Mouse (Mus musculus) ES-E14 (cell line): ENCODE measurements around the gene Oxtr. TPM values are rescaled to one million over a fixed set of nuclear protein-coding genes. Genes with fewer than 3 reads are reported as not detected.
A peak's percentile ranks its signal among the peaks of the same experiment; 100 is the strongest.

Source experiments
- DNase-seq: peaks from one replicate; pipeline ENCODE4 v3.0.0-alpha.2; 2013; ENCODE audit warnings: low read depth, low spot score
- H3K27ac ChIP-seq: 2 replicates; pipeline ENCODE4 v1.5.1; 2012; ENCODE audit warnings: low read depth, mild to moderate bottlenecking, low read length, moderate library complexity, mixed read lengths; ENCODE audit not compliant: poor library complexity, insufficient read depth, severe bottlenecking
- H3K36me3 ChIP-seq: 2 replicates; pipeline ENCODE4 v1.6.1; 2012; ENCODE audit warnings: mild to moderate bottlenecking, low read length, moderate library complexity, mixed read lengths; ENCODE audit not compliant: control insufficient read depth, poor library complexity, insufficient read depth, severe bottlenecking
- H3K4me1 ChIP-seq, 2 experiments: fragments of 150-350 bp in 1 of 2; sonication (generic) in 1 of 2; 2 replicates each; pipeline ENCODE4 v1.6.1; 2012; ENCODE audit warnings: low read length in 2 of 2, mild to moderate bottlenecking in 1 of 2, mixed read lengths in 1 of 2; ENCODE audit not compliant: control insufficient read depth in 2 of 2, insufficient read depth in 2 of 2, poor library complexity in 1 of 2
- H3K4me3 ChIP-seq, 2 experiments: fragments of 150-350 bp in 1 of 2; sonication (generic) in 1 of 2; 2 replicates each; pipeline ENCODE4 v1.5.1; 2012; ENCODE audit warnings: low read length in 2 of 2, low read depth in 1 of 2, mild to moderate bottlenecking in 1 of 2, mixed read lengths in 1 of 2; ENCODE audit not compliant: insufficient read depth in 1 of 2, poor library complexity in 1 of 2, severe bottlenecking in 1 of 2
- H3K9ac ChIP-seq: 2 replicates; pipeline ENCODE4 v1.6.1; 2012; ENCODE audit warnings: low read depth, mild to moderate bottlenecking, low read length, mixed read lengths; ENCODE audit not compliant: poor library complexity, insufficient read depth, severe bottlenecking
- H3K9me3 ChIP-seq: fragments of 150-350 bp; sonication (generic); 2 replicates; pipeline ENCODE4 v1.6.1; 2012; ENCODE audit warnings: low read depth, mild to moderate bottlenecking, low read length; ENCODE audit not compliant: control insufficient read depth, insufficient read depth
- CHD2 ChIP-seq: IDR thresholded peaks from 2 replicates; pipeline ENCODE4 v1.6.1; 2014; ENCODE audit warnings: mild to moderate bottlenecking, low read depth, low read length, inconsistent platforms
- HCFC1 ChIP-seq: IDR thresholded peaks from 2 replicates; pipeline ENCODE4 v1.6.1; 2012; ENCODE audit warnings: low read length, inconsistent platforms, borderline replicate concordance; ENCODE audit not compliant: insufficient read depth
- MAFK ChIP-seq: IDR thresholded peaks from 2 replicates; pipeline ENCODE4 v1.6.1; 2014; ENCODE audit warnings: mild to moderate bottlenecking, low read depth, low read length, inconsistent platforms; ENCODE audit not compliant: insufficient read depth
- ZC3H11A ChIP-seq: IDR thresholded peaks from 2 replicates; pipeline ENCODE4 v1.6.1; 2012; ENCODE audit warnings: low read depth, mild to moderate bottlenecking, inconsistent platforms, low read length, borderline replicate concordance
- ZNF384 ChIP-seq: IDR thresholded peaks from 2 replicates; pipeline ENCODE4 v1.6.1; 2012; ENCODE audit warnings: low read depth, low read length, inconsistent platforms
- in situ Hi-C, 2 experiments: fragments of 600-800 bp; cut with MboI; formaldehyde crosslinking; loops; one replicate each; pipeline ENCODE4 v1.15.1; 2025; ENCODE audit warnings: low sequenced_read_pairs in 2 of 2, inconsistent platforms in 1 of 2; ENCODE audit not compliant: unreplicated experiment in 2 of 2
- total RNA-seq: library from RNA; depleted of rRNA; stranded (reverse); fragments of 300-350 nt; gene quantifications from 2 replicates; pipeline ENCODE4 v1.2.3, GENCODE M21; 2012; rRNA removed

Oxtr gene
- 0.04 and 0.11 TPM in 2 replicates for total RNA-seq

DNA sequence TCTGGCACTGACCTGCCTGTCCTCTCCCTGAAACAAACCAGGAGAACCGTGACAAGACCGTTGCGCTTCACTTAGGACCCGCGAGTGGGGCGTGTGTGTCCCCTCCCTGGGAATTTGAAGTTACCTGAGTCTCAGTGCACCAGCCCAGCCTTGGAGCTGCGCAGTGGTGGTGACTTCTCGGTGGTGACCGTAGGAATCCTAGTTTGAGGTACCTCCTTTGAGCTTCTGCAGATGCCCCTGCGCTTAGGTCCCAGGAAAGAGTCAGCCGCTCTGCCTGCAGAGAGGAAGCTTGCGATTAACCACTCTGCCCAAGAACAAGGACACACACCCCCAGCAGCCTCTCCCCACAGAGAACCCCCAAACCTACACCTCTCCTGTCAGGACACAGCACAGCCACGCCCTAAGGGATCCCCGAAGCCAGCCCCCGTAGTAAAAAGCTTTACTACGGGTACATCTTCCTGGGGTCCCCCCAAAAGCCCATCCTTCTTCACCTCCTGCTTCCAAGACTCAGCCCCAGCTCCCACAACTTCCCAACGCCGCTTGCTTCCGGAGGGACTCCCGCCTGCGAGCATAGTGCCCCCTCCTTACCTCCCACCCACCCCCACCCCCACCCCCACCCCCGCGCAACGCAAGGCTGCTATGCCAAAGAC lies at the start of gene Oxtr:
Oxtr (minus strand) TSS at position 34 of the 650 bp plus-strand sequence.
- peak within 1 kb of the TSS; percentile 48 to 52 for H3K4me3 ChIP-seq
- DNase-seq, result no peak
- in situ Hi-C loops, result no loop called here
- peaks cover 0 to 7% of the 10 kb centered on the region in 2 experiments; a peak in 1 of 4 replicates for H3K4me1 ChIP-seq
- TF ChIP-seq HCFC1 (no peak), ZNF384 (no peak), CHD2 (no peak)
- H3K36me3 ChIP-seq, result no peaks in the 10 kb centered on the region
- H3K9ac ChIP-seq, result no peak within 1 kb of the TSS; the same call in 1 of the 2 replicates
- no peak within 1 kb of the TSS for H3K27ac ChIP-seq
- no peaks in the 10 kb centered on the region for H3K9me3 ChIP-seq

DNA sequence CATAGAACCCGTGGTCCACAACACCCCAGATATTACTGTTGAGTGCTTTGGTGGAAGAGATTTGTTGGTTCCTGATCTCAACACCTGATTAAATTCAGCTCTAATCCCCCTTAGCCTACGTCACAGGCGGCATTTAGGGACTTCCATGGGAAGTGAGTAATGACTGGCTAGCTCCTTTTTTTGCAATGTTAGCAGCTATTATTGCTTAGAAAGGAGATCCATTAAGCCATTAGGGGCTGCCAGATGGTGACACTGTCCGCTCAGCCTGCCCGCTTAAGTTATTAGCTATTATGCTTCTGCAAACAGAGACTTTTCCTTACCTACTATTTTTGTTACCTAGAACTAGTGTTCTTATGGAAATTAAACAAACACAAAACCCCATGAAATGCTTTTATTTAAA lies 35.7 kb upstream of the Oxtr start:
- H3K4me3 ChIP-seq, result no peak overlapping the region
- H3K9me3 ChIP-seq, result no peaks in the 10 kb centered on the region
- no peaks in the 10 kb centered on the region for H3K36me3 ChIP-seq
- no peak for TF ChIP-seq CHD2
- no peak for TF ChIP-seq MAFK
- TF ChIP-seq ZNF384, result no peak
- no peak for TF ChIP-seq ZC3H11A
- no peak for TF ChIP-seq HCFC1
- no peaks in the 10 kb centered on the region for H3K4me1 ChIP-seq
- no peak for DNase-seq
- in situ Hi-C loops, result no loop called here
- no peak overlapping the region for H3K27ac ChIP-seq
- H3K9ac ChIP-seq, result no peak overlapping the region

DNA sequence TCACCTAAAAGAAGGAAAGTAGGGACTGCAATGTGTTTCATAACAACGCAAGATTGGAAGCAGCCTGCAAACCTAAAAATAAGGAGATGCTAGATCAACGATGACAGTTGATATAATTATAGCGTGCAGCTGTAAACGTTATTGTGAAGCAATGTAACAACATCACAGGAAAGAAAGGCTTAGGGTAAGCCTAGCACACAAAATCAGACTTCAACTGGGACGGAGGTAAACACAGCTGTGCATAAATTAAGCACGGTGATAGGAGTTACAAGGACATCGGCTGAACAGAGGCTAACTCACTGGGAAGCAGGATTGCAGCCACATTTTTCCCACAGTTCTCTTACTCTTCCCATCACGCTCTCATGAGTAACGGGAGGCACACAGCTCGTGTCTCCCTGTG lies 34.7 kb upstream of the Oxtr start:
- no peaks in the 10 kb centered on the region for H3K9me3 ChIP-seq
- no peak overlapping the region for H3K27ac ChIP-seq
- H3K4me3 ChIP-seq, result no peak overlapping the region
- H3K4me1 ChIP-seq, result no peaks in the 10 kb centered on the region
- no peak for TF ChIP-seq MAFK
- in situ Hi-C loops, result no loop called here
- H3K9ac ChIP-seq, result no peak overlapping the region
- no peaks in the 10 kb centered on the region for H3K36me3 ChIP-seq
- DNase-seq, result no peak

DNA sequence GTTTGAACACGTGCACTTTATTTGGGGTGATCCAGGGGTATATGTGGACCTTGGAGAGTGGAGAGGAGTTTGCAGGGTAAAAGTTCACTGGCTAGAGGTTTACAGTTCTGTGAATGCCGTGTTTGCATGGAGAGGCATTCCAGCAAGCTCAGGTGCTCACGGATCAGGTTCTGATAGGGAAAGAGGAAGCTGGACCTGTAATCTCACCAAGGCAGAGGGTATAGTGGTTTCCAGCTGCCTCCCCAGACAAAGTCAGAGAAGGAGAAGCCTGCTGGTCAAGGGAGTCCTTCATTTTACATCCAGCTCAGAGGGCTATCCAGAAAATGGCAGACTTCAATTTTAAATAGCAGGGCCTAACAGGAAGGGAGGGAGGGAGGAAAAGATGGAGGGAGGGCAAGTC lies 28.2 kb upstream of the Oxtr start:
- no peak for TF ChIP-seq MAFK
- no peak for TF ChIP-seq CHD2
- TF ChIP-seq ZNF384, result no peak
- no peak for TF ChIP-seq ZC3H11A
- no peak for TF ChIP-seq HCFC1
- Histone ChIP-seq H3K9me3 (no peaks in the 10 kb centered on the region), H3K4me3 (no peak overlapping the region), H3K36me3 (no peaks in the 10 kb centered on the region), H3K9ac (no peak overlapping the region), H3K27ac (no peak overlapping the region), H3K4me1 (no peaks in the 10 kb centered on the region)
- DNase-seq, result no peak
- in situ Hi-C loops, result no loop called here

DNA sequence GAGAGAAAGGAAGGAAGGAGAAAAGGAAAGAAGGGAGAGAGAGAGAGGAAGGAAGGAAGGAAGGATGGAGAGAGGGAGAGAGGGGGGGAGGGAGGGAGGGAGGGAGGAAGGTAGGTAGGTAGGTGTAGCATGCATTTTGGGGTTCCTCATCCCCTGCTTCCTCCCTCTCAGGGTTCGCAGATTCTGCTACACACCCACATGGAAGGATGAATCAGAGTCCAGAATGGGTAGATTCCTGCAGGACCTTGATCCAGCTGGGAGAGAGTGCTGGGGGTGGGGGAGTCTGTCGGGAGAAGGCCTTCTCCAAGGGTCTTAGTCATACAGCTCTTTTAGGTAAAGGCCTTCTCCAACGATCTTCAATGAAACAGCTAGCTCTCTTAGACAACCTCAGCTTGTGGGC lies 27.8 kb upstream of the Oxtr start:
- no peaks in the 10 kb centered on the region for H3K36me3 ChIP-seq
- DNase-seq, result no peak
- no peak overlapping the region for H3K4me3 ChIP-seq
- no peaks in the 10 kb centered on the region for H3K9me3 ChIP-seq
- TF ChIP-seq ZNF384 (no peak), HCFC1 (no peak), CHD2 (no peak), ZC3H11A (no peak), MAFK (no peak)
- in situ Hi-C loops, result no loop called here
- H3K27ac ChIP-seq, result no peak overlapping the region
- H3K9ac ChIP-seq, result no peak overlapping the region
- H3K4me1 ChIP-seq, result no peaks in the 10 kb centered on the region
